Mouse (Mus musculus) cortical plate, adult 2 months (tissue): ENCODE measurements around the gene Zfp740. TPM values are rescaled to one million over a fixed set of nuclear protein-coding genes. Genes with fewer than 3 reads are reported as not detected.

Experiments used
- H3K27ac ChIP-seq: fragments of 200-500 bp; 2 replicates; pipeline ENCODE4 v1.5.1; 2012; ENCODE audit warnings: low read length, control low read depth, inconsistent platforms; ENCODE audit not compliant: insufficient read depth
- H3K4me1 ChIP-seq: fragments of 200-500 bp; 2 replicates; pipeline ENCODE4 v1.6.1; 2011; ENCODE audit warnings: low read length; ENCODE audit not compliant: control insufficient read depth, insufficient read depth
- H3K4me3 ChIP-seq: fragments of 200-500 bp; 2 replicates; pipeline ENCODE4 v1.5.1; 2011; ENCODE audit warnings: mild to moderate bottlenecking, low read length, control low read depth; ENCODE audit not compliant: insufficient read depth
- CTCF ChIP-seq: fragments of 200-500 bp; IDR thresholded peaks from 2 replicates; pipeline ENCODE4 v1.5.1; 2011; ENCODE audit warnings: mild to moderate bottlenecking, control low read depth, low read length; ENCODE audit not compliant: insufficient read depth; ENCODE audit errors: extremely low read depth
- POLR2A ChIP-seq: fragments of 200-500 bp; IDR thresholded peaks from 2 replicates; pipeline ENCODE4 v1.6.1; 2011; ENCODE audit warnings: mild to moderate bottlenecking, low read length, control low read depth; ENCODE audit not compliant: insufficient read depth; ENCODE audit errors: extremely low read depth
- polyA plus RNA-seq: library from polyadenylated mRNA; depleted of rRNA; stranded (reverse); fragments of >200 nt; gene quantifications from 2 replicates; pipeline ENCODE4 v1.2.3, GENCODE M21; 2012

Zfp740 gene
- polyA plus RNA-seq, 1 experiment, result 51.3 TPM

DNA sequence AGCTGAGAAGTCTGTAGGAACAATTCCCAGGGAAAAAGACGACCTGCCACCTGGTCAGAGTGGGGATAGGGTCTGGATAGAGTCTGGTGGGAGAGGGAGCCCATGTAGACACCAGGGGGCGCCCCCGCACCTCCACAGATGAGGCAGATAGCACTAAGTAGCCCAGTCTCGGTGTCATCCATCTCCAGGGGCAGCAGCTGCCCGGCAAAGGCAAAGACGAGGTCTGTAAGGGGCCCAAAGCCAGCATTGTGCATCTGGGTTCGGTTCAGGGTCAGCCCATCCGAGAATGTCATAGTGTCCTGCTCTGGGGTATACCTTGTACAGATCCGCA is 36.2 kb downstream of the Zfp740 start:
- H3K4me1 ChIP-seq, result no peaks in the 10 kb centered on the region
- H3K4me3 ChIP-seq, result no peak overlapping the region
- TF ChIP-seq CTCF (peak; percentile 65), POLR2A (no peak)
- H3K27ac ChIP-seq, result no peak overlapping the region

DNA sequence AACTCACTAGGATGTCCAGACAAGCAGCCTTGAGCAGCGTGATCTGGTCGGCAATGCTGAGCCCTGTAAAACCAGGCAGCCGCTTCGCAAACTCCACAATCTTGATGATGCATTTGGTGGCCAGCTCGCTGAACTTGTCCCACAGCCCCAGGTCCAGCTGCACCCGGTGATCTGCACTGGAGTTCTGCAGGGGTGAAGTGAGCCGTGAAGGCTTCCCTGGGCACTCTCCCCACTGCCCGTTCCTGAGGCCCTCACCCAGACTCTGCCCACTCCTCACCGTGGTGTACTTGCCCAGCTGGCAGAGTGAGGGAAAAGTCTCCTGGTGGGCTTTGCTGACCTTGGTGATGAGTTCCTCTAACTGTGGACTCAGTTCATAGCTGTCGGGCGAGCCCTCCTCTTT is 36.8 kb downstream of the Zfp740 start:
- TF ChIP-seq CTCF (no peak), POLR2A (no peak)
- H3K4me3 ChIP-seq, result no peak overlapping the region
- H3K27ac ChIP-seq, result no peak overlapping the region
- H3K4me1 ChIP-seq, result no peaks in the 10 kb centered on the region

- H3K4me3 ChIP-seq, result no peak overlapping the region
- TF ChIP-seq CTCF (no peak), POLR2A (no peak)
- H3K4me1 ChIP-seq, result no peaks in the 10 kb centered on the region
Observed at GRCm38 (mm10) chr15:102240607-102241006, 37.6 kb downstream of the Zfp740 start.

GRCm38 (mm10) chr15:102242404-102243228 is 39.6 kb downstream of the Zfp740 start:
- TF ChIP-seq POLR2A (no peak), CTCF (no peak)
- no peaks in the 10 kb centered on the region for H3K4me1 ChIP-seq
- no peak overlapping the region for H3K4me3 ChIP-seq
- no peak overlapping the region for H3K27ac ChIP-seq

More at GRCm38 (mm10) chr15:102240607-102241006, 37.6 kb downstream of the Zfp740 start:
- peak overlapping the region; percentile 38; the same call in 1 of the 2 replicates for H3K27ac ChIP-seq

- TF ChIP-seq CTCF (no peak), POLR2A (no peak)
- no peak overlapping the region for H3K4me3 ChIP-seq
- peak overlapping the region; percentile 57 for H3K27ac ChIP-seq
- no peaks in the 10 kb centered on the region for H3K4me1 ChIP-seq
Observed at GRCm38 (mm10) chr15:102243229-102244190, 40.5 kb downstream of the Zfp740 start.

GRCm38 (mm10) chr15:102244306-102245191 is 41.5 kb downstream of the Zfp740 start:
- peak overlapping the region; percentile 49; the same call in 1 of the 2 replicates for H3K4me3 ChIP-seq
- H3K4me1 ChIP-seq, result no peaks in the 10 kb centered on the region
- TF ChIP-seq POLR2A, result no peak
- TF ChIP-seq CTCF, result no peak
- H3K27ac ChIP-seq, result 0 out of 2 replicates have a peak overlapping the region, but pooled peaks have one; percentile 49

DNA sequence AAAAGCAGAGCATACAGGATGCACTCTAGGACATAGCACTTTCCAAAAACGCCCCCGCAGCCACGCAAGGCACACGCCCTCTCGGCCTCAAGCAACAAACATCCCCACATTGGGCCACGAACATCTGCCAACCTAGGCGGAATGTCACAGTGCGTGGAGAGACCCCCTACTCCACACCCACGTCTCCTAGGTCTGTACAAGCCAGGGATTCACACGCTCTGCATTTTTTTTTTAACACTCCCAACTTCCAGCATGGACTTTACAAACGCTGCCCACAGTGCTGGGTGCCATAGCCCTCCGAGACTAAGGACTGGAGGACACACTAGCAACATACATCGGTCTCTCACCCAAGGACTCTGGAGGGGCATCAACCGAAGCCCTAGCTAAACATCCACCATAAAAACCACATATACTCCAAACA is 42.4 kb downstream of the Zfp740 start:
- TF ChIP-seq CTCF (no peak), POLR2A (no peak)
- Histone ChIP-seq H3K4me3 (peak overlapping the region; percentile 49), H3K4me1 (no peaks in the 10 kb centered on the region), H3K27ac (peak overlapping the region; percentile 14; the same call in 1 of the 2 replicates)

- TF ChIP-seq POLR2A (peak; percentile 66; the same call in 1 of the 2 replicates), CTCF (no peak)
- H3K4me1 ChIP-seq, result no peaks in the 10 kb centered on the region
- peak overlapping the region; percentile 53 for H3K27ac ChIP-seq
- H3K4me3 ChIP-seq, result peak overlapping the region; percentile 49
Observed at GRCm38 (mm10) chr15:102245891-102246741, 43.1 kb downstream of the Zfp740 start.
